Mouse (Mus musculus) T-helper 1 cell (primary cell): ENCODE measurements at regions not wholly inside any gene's neighbourhood (a gene's known extent, or its start where the extent isn't known, plus 50 kb on each side); places are given as distances from the start of the nearest gene placed in this dataset.

Source experiments
- in situ Hi-C: fragments of 300-600 bp; cut with MboI, MseI; formaldehyde crosslinking; loops from one replicate; pipeline ENCODE4 v1.15.1; 2025; ENCODE audit warnings: high pct_unique_total_duplicates

- in situ Hi-C loops, result no loop called here
Measured at GRCm38 (mm10) chr10:66433490-66433889, 662.4 kb upstream of the Jmjd1c start.

- in situ Hi-C loops, result loop anchor here (10.0 kb wide), 1 partner anchor 214 kb away; no protein-coding TSS in a partner anchor
Measured at GRCm38 (mm10) chr10:66470684-66471083, 625.2 kb upstream of the Jmjd1c start.

GRCm38 (mm10) chr10:66472038-66472437 is 623.9 kb upstream of the Jmjd1c start:
- in situ Hi-C loops, result loop anchor here (10.0 kb wide), 1 partner anchor 213 kb away; no protein-coding TSS in a partner anchor

- in situ Hi-C loops, result loop anchor here (10.0 kb wide), 1 partner anchor 210 kb away; no protein-coding TSS in a partner anchor
Measured at GRCm38 (mm10) chr10:66475187-66475735, 620.7 kb upstream of the Jmjd1c start.

- in situ Hi-C loops, result no loop called here
Measured at GRCm38 (mm10) chr10:66490871-66491270, 605.1 kb upstream of the Jmjd1c start.

- in situ Hi-C loops, result no loop called here
Measured at GRCm38 (mm10) chr10:66491850-66492249, 604.1 kb upstream of the Jmjd1c start.

- in situ Hi-C loops, result no loop called here
Measured at GRCm38 (mm10) chr10:66539846-66540245, 556.1 kb upstream of the Jmjd1c start.

GRCm38 (mm10) chr10:66546656-66547055 is 549.3 kb upstream of the Jmjd1c start:
- in situ Hi-C loops, result no loop called here

- in situ Hi-C loops, result no loop called here
Measured at GRCm38 (mm10) chr10:66547660-66548059, 548.3 kb upstream of the Jmjd1c start.

- in situ Hi-C loops, result no loop called here
Measured at GRCm38 (mm10) chr10:66548073-66548472, 547.9 kb upstream of the Jmjd1c start.

GRCm38 (mm10) chr10:66552919-66553318 is 543.0 kb upstream of the Jmjd1c start:
- in situ Hi-C loops, result no loop called here

GRCm38 (mm10) chr10:66554259-66554658 is 541.7 kb upstream of the Jmjd1c start:
- in situ Hi-C loops, result no loop called here

GRCm38 (mm10) chr10:66558097-66558840 is 537.7 kb upstream of the Jmjd1c start:
- in situ Hi-C loops, result no loop called here

GRCm38 (mm10) chr10:66565374-66565773 is 530.6 kb upstream of the Jmjd1c start:
- in situ Hi-C loops, result no loop called here

- in situ Hi-C loops, result no loop called here
Measured at GRCm38 (mm10) chr10:66574846-66575535, 520.9 kb upstream of the Jmjd1c start.

GRCm38 (mm10) chr10:66593001-66593400 is 502.9 kb upstream of the Jmjd1c start:
- in situ Hi-C loops, result no loop called here

GRCm38 (mm10) chr10:66593506-66593905 is 502.4 kb upstream of the Jmjd1c start:
- in situ Hi-C loops, result no loop called here

- in situ Hi-C loops, result no loop called here
Measured at GRCm38 (mm10) chr10:66597952-66598351, 498.0 kb upstream of the Jmjd1c start.

- in situ Hi-C loops, result no loop called here
Measured at GRCm38 (mm10) chr10:66607141-66607540, 488.8 kb upstream of the Jmjd1c start.

- in situ Hi-C loops, result no loop called here
Measured at GRCm38 (mm10) chr10:66616280-66616679, 479.6 kb upstream of the Jmjd1c start.

GRCm38 (mm10) chr10:66630996-66631395 is 464.9 kb upstream of the Jmjd1c start:
- in situ Hi-C loops, result no loop called here
